Mouse (Mus musculus) T-cell, adult 2 months (primary cell): ENCODE results near the gene Lsm4.

Experiments used
- DNase-seq: peaks from one replicate; pipeline ENCODE4 v3.0.0; 2022; ENCODE audit warnings: low spot score

Gene Lsm4

DNA sequence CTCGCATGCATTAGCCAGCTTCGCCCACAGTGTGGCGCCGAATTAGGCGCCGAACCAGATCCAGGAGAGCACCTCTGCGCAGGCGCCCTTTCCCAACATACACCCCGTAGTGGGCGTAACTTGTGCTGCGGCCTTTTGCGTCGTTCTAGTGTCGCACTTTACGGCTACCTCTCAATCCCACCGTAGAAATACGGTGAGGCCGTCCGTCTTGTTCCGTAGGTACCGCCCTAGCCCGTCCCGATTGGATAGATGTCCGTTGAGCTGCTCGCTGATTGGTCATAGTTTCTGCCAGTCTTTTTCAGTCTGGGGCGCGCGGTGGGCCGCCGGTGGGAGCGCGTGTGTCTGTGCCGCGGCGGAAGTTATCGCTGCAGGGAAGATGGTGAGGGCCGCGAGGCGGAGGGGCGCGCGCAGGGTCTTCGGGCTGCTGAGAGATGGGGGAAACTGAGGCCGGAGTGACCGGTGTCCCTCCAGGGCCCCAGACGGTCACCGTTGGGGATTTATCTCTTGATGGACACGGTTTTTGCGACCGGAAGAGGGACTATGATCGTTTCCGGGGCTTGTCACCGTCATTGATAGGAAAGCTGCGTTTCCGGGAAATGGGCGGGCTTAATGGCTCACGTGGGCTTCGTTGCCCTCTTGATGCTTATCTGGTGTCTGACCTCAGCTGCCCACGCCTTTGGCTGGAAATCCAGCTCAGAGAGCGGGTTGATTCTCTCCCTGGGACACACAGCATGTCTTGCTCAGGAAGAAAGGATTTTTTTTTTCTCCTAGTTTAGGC, at the start of gene Lsm4:
Gene Lsm4 (plus strand): TSS at position 170 of the 778 bp plus-strand sequence.
- peak; percentile 98 for DNase-seq

DNA sequence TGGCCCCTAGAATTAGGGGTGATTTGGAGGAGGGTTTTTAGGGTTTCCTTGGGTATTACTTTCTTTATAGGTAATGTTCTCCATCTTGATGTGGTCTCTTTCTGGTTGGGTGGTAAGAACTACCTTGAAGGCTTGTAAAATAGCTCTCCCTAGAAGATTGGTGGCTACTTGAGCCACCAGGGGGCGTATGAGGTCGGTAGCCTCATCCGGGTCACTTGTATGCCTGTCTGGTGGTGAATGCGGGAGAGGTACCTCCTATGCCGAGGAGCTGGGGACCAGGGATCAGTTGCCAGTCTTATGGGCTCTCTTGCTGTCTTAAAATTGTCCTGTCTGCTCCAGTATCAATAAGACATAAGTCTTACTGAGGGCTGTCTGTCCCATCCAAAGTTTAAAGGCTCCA, 47.9 kb upstream of the Lsm4 start:
- DNase-seq, result peak; percentile 56

DNA sequence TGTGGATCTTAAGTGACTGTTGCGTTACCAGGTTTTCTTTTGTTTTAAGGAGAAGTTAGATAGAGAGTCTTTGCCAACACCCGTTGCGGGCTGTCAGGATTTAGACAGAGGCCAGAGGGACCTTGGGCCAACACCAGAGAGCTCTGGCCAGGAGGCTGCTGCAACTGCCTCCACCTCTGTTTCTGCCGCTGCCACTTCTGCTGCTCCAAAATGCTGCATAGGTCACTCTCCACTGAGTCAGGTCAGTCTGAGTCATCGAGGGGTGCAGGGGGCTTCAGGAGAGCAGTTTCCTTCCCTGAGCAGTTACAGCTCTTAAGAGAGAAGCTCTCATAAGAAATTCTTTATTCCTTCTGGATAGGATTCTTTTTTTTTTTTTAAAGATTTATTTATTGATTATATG, 46.0 kb upstream of the Lsm4 start:
- no peak for DNase-seq

DNA sequence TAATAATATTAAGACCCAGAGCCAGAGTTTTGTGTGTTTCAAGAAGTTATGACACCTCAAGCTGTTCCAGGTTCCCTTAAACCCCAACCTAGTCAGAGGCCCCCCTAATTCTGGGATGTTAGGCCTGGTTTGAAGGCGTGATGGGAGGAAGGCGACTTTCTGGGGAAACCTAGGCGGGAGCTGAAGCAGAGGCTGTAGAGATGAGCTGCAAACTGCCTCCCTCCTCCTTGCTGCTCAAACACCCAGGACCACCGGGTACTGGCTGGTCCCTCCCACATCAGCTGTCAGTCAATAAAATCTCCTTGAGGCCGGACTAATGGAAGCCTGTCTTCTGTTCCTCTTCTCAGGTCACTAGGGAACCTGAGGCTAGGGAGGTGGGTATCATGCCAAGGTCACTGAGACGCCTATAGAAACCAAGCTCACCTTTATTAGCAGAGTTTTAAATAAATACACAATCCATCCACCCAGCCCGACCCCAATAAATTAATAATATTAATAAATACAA, 44.0 kb upstream of the Lsm4 start:
- no peak for DNase-seq

DNA sequence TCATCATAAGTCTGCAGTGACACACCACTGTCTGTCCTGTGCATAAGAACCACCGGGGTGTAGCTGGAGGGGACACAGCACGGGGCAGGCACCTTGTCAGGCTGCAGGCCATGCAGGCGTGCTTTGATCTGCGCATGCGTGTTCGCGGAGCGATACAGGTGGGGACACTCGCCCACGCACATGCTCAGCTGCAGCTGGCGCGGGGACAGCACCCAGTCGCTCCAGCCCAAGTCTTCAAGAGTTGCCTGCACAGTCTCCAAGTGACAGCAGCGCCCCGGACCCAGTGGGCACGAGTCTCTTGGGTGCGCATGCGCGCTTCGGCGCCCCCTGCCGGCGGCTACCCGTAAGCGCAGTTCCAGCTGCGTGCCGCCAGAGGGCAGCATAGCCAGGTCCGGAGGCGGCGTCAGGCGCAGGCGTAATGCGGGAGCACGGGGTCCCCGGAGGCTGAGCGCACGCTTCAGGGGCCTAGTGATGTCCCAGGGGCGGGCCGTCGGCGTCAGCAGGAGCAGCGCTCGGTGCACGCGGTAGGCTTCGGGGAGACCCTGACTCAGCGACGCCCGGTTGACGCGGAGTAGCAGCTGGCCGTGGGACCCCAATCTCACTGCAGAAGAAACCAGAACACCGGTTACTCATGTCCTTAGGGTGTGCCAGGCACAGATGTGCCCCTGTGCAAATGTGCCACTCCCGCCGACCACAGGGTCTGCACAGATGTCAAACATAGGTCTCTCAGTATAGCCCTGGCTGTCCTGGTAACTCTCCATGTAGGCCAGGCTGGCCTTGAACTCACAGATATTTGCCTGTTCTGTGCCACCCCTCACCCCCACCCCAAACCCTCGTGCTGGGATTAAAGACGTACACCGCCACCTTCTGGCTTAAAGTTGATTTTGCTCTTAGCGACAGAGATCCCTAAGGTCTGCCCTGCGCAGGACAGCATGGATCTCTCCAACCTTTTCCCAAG, 43.2 kb upstream of the Lsm4 start:
- peak; percentile 93 for DNase-seq

DNA sequence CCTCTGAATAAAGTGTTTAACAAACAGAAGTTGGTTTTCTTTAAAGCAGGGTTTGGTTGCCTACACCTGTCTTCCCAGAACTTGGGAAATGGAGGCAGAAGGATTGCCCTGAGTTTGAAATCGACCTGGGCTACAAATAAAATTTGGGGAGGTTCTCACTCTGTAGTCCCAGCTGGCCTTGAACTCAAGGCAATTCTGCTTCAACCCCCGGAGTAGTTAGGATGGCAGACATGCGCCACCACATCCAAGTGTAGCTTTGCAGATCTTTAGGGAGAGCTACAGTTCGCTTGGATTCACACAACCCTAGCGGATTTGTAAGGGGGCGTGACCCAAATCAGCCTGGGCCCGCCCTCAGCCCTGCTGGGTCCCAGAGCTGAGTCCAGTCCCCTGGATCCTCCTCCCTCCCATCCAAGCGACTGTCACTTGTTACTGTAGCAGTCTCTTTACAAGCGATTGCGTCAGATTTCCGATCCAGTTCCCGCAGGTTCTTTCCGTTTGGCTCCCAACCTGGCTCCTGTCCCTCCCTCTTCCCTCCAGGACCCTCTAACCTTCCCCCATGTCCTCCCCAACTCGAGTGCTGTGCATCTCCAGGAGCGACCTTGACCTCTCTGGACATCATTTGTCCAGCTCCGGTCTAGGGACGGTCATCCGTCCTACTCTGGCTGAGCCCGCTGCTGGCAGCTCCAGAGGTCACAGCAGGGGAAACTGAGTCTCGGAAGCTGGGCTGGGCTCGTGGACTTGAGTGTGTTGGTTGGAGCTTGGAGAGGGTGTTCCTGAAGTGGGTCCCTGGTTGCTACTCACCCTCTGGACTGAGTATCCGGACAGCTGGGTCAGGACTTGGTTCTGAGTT, 42.3 kb upstream of the Lsm4 start:
- DNase-seq, result no peak

DNA sequence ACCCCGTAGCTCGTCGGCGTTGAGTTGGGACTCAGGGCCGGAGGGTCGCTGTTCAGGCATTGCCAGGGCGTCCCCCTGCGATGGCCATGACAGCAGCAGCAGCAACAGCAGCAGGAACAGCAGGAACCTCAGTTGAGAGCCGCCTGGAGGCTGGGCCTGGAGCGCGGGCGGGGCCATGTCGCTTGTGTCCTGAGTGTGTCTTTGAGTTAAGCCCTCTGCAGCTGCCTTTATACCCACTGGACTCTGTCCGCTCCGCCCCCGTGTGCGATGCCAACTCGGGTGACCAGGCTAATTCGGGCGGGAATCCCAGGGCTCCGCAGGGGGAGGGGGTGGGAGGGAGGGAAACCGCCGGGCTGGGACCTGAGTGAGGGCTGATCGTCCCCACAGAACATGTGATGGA, 41.6 kb upstream of the Lsm4 start:
- no peak for DNase-seq

DNA sequence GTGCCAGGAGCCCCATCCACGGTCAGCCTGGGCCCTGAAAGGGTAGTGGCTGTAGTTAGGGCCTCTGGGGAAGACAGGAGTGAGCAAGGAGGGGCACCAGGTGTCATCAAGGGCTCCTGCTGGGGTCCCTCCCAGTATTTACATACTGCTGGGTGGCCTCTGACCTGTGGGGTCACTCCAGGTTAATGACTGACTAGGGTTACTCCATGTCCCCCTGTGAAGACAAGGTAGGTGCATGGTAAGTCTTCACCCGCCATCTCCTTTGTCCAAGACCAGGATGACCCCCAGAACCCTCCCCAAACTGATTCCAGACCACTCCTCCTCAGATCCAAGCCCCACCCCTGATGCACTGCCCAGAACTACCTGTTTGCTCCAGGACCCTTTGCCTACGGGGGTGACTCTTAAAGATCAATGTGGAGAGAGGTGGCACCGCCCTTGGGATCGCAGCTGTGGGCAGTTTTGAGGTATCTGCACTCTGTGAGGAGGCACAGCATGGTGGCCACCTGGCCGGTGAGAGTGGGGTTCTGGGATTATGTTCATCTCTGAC, 40.6 kb upstream of the Lsm4 start, which contains the start of gene Gdf15:
Gene Gdf15 (minus strand): TSS at position 111 of the 547 bp plus-strand sequence.
- DNase-seq, result no peak

DNA sequence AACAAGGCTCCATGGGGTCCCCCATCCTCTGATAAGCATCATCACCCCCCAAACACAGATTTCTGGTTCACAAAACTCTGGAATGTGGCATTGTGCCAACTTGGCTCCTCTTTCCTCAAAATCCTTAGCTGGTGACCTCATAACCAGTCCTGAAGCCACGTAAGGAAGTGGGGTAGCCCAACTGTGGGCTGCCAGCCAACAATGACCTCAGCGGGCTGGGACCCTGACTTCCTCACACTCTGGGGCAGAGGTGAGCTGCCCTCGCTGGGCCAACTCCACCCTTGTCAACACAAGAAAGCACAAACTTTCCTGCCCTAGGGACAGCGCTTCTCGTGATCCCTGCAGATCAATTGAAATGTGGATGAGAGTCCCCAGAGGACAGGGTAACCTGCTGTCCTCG, 39.0 kb upstream of the Lsm4 start:
- DNase-seq, result no peak

DNA sequence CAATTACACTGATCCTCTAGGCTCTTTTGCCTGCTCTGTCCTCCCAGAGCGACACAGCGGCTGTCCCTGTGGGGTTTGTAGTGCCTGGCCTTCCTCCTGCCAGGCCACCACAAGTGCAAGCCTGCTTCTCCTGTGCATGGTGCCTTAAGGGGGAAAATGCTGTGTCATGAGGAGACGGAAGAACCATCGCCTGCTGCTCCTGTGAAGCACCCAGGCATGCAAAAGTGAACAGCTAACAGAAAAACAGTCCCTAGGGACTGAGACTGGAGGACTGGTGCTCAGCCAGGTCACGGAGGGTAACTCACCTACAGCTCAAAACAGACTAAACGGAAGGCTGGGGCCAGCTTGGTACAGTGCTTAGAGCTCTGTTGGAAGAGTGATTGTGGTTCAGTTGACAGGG, 37.5 kb upstream of the Lsm4 start:
- no peak for DNase-seq

DNA sequence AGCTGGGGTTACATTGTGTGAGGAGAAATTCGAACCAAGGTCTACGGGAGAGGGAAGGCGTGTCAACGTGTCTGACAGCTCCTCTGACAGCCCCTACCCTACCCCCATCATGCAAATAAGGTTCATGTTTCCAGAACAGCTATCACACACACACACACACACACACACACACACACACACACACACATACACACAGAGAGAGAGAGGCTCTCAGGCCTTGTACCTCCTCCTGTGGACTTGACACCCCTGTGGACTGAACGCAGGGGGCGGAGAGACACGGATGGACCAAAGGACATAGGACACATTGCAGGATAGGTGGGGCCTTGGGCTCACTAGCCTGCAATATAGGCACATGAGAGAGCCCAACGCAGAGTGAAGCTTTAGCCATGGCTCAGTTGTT, 36.2 kb upstream of the Lsm4 start:
- DNase-seq, result no peak

DNA sequence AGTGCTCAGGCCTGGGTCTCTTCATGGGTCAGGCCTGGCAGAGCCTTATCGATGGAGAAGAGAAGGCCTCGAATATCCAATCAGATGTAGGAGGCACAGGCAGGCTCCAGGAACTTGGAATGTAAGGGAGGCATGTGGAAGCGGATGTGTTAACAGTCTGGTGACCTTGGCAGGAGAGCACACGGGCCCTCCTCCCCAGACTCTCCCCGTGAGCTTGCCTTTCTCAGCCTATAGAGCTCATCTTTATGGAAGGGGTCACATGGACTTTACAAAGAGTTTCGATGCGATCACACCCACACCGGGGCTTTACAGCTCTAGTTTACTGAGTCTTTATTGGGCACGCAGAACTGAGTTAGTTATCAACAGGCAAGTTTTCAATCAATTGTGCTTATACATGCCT, 34.3 kb upstream of the Lsm4 start:
- no peak for DNase-seq

DNA sequence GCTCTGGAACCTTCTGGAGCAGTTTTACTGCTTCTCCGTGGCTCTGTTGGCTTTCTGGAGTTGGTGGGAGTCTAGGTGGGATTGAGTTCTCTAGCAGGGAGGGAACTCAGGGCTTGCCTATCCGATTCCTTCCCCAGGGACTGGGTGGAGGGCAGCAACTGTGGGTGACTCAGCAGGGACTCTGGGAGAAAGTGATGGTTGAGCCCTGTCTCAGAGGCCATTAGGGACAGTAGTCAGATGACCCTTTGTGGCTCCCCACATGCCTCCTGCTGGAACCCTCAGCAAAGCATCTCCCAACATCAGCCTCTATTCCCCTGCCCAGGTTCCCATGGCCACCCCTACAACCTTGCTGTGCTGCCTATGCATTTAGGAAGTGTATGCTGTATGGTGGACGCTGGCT, 30.0 kb upstream of the Lsm4 start:
- DNase-seq, result no peak

DNA sequence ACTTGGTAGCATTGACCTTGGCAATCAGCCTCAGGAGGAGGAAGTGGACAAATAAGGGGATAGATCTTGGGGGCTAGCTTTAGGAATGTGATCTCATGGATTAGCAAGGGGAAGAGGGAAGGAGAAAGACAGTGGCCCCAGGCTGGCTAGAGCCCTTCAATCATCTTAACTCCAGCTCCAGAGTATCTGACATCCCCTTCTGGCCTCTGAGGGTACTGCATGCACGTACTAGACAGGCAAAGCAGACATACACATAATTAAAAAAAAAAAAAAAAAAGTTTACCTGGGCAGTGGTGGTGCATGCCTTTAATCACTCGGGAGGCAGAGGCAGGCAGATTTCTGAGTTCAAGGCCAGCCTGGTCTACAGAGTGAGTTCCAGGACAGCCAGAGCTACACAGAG, 29.0 kb upstream of the Lsm4 start:
- DNase-seq, result peak; percentile 28

DNA sequence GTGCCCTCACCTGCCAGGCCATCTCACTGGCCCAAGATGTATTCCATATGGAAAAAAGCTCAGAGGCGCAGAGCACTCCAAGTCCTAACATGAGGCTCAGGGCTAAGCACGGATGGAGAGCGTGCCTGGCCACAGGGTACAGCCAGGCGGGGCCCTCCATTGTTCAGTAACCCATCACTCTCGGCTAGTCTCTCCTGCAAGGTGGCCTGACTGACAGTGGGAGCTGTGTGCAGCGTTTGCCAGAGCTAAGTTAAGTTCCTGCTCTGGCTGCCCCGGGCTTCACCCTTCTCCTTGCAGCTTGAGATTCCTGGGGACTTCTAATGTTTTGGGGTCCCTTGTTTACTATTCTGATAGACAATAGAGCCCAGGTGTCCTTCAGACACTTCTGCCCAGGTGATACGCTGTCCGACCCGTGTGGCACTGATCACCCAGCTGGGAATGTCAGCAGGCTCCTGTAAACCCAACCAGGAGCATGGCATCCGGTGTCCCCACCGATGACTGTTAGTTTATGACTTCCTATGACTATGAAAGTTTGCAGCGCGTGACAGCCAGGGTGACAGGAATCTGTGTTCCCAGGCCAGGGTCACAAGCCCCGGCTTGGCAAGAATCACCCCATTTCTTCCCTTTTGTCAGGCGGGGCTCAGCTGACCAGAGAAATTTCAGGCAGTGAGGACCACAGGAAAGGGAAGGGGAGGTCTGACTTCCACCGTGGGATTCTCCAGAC, 27.4 kb upstream of the Lsm4 start:
- DNase-seq, result no peak

DNA sequence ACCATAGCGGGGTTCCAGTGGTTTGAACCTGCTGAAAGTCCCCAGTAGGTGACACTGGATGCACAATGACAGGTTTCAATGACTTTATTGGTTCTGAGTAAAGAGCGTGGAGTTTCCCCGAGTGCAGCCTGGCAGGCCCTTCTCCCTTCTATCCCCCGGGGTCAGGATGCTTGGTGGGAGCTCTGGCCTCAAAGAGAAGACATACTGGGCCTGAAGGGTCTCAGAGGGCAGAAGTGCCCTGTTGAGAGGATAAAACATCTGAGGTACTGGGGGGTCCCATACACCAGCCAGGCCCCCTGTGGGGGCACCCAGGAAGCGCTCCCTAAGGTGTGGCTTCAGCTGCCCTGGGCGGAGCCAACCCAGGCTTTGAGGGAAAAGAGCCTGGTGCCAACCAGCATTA, 26.7 kb upstream of the Lsm4 start:
- DNase-seq, result no peak

DNA sequence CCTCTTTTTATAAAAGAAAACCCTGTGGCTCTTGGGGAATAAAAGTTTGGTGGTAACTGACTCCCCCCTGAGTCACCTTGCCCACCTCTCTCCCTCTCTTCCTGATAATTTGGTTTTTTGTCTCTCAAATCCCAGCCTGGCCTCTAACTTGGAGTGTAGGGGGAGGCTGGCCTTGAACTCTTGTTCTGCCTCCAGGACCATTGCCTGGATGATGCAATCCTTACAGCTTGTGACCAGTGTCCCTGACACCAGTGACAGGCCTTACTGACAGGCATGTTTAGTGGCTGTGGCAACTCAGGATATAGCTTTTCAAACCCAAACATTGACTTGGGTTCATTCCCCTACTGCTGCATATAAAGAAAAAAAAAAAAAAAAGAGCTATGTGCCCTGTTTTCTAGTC, 26.3 kb upstream of the Lsm4 start:
- no peak for DNase-seq

DNA sequence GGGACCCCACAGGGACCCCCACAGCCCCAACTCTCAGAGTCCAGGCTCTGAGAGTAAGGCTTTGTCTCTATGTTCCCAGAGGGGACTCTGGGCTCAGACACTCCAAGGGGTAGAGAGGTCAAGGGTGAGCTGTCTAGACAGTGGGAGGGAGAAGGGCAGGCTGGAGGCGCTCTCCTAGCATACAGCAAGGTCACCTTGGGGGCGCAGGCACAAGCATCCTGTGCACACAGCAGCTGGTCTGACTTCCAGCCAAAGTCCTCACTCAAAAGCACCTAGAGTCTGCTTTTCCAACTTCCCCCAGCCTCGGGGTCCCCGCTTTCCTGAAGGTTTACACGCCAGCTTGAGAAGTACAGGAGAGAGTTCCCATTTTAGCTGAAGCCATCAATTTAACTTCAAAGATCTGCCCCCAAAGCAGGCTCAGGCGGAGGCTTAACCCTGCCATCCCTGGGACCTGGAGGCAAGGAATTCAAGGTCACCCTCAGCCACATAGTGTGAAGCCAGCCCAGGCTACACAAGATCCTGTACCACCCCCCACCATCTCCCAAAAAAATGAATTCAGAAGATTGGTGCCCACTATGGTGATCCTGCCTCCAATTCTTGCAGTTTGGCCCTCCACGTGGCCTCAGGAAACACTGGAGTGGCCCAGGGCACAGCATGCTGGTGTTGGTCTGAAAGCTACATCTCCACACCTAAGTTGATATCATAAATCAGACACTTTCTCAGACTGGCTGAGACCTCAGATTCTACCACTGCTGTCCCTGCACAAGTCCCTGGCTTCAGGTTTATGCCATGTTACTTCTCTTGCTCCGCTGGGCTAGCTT, 25.5 kb upstream of the Lsm4 start:
- DNase-seq, result no peak

DNA sequence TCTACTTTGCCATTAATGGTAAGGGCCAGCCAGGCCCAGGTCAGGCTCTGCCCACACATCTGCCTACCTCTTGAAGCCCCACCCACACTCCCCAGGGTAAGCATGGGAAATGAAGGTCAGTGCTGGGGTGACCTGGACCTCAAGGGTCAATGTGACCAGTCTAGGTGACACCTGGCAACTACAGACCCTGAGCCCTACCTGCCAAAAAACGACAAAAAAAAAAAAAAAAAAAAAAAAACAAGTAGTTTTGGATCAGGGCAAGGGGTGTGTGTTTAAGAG, 24.9 kb upstream of the Lsm4 start:
- no peak for DNase-seq

DNA sequence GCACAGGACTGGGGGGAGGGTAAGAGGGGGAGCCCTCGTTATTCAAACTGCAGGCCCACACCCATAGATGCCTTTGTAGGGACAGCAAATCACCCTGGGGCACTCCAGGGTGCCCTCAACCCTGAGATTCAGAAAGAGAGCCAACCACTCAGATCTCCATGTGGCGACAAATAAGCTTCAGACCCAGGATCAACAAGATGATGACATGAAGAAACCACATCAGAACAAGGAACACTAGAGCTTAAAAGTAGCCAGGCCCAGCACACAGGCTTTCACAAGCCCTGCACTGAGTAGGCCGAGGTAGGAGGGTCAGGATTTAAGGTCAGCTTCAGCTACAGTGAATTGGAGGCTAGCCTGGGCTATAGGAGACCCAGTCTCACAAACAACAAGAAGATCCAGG, 24.1 kb upstream of the Lsm4 start:
- DNase-seq, result no peak
